Mouse (Mus musculus): ENCODE data around the gene Caly.

Gene Caly

GRCm38 (mm10) chr7:140037171-140037555, 45.2 kb downstream of the Caly start:
- DNase-seq (ENCODE audit: low spot score in 2 of 2), result no peak

DNA sequence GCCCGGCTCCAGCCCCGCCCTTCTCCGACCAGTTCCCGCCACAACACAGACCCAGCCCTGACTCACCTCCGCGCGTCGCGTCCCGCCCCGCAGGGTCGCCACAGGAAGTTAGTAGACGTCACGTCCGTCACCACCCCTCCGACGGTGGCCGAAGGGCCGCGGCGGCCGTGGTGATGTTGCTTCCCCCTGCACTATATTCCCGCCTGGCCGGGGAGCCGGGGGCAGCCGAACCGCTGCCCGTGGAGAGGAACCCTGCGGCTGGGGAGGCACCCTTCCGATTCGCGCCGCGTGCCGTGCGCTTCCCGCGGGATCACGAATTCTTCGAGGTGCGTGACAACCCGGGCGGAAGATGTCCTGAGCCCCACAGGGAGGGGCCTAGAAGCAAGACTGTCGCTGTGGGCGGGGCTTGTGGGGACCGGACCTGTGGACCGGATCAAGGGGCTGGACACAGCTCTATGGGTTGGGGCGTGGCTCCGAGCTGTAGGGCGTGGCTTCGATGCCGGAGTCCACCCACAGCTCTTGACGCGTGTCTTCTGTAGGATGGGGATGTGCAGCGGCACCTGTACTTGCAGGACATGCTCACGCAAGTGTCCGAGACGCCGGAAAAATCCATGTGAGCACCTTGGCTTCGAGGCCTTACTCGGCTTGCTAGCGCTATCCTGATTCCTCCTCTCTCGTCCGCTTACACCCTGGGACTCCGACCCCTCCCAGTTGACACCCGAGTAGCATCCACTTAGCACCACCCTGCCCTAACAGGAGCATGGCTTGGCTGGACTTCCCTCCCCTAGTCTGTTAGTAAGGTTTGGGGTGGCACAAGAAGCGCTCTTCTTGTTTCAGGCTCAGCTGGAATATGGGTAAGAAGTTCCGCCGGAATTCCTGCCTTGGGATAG, 45.8 kb downstream of the Caly start, which contains the start of the genes Zfp511 and Tubgcp2:
Gene Zfp511, plus strand, starts transcription at position 111 of the 890 bp plus-strand sequence.
Gene Tubgcp2, minus strand, starts transcription at position 389 of the 890 bp plus-strand sequence.
- DNase-seq (ENCODE audit: low spot score in 2 of 2), result peak; percentile 93 to 95

DNA sequence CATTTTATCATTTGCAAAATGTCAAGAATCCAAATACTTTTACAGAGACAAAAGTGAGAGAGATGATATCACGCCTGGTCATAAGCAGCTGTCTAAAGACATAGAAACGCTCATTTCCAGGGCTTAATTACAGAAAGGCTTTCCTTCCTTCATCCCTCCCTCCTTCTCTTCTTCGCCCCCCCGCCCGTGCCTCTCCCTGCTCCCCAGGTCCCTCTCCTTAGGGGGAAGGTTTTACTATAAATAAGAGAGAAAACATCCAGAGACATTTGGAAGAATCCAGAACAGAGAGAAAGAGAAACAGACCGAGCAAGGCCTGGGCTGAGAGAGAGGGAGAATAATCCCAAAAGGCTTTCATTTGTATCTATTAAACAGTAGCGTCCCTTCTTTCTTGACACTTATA, 46.9 kb downstream of the Caly start:
- no peak for DNase-seq (ENCODE audit: low spot score in 2 of 2)

GRCm38 (mm10) chr7:140033386-140033785, 49.0 kb downstream of the Caly start:
- no peak for DNase-seq (ENCODE audit: low spot score in 2 of 2)

GRCm38 (mm10) chr7:140032366-140032765, 50.0 kb downstream of the Caly start:
- no peak for DNase-seq (ENCODE audit: low spot score in 2 of 2)

DNA sequence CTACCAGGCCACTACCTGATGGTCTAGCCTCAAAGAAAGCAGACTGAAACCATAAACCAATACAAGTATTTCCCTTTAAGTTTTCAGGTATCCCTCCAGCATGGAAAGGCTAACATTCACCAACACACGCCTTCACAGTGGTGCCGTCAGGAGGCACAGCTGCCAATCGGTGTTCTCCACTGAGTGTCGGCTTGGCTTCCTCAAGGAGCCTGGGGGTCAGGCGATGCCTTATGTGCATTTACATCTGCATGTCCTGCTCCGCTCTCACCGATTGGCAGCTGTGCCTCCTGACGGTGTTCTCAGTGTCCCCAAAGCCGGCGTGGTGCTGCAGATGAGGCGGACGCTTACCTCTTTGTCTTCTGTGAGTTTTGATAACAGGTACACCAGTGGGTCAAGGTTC, 50.6 kb downstream of the Caly start:
- DNase-seq (ENCODE audit: low spot score in 2 of 2), result no peak

Measured in natural killer cell, adult 2 months (primary cell).